Mouse (Mus musculus): ENCODE results near the gene Cntnap5c. TPM values are rescaled to one million over a fixed set of nuclear protein-coding genes. Genes with fewer than 3 reads are reported as not detected.

The Cntnap5c gene
- polyA plus RNA-seq, 1 experiment from 2014 or later = not detected

DNA sequence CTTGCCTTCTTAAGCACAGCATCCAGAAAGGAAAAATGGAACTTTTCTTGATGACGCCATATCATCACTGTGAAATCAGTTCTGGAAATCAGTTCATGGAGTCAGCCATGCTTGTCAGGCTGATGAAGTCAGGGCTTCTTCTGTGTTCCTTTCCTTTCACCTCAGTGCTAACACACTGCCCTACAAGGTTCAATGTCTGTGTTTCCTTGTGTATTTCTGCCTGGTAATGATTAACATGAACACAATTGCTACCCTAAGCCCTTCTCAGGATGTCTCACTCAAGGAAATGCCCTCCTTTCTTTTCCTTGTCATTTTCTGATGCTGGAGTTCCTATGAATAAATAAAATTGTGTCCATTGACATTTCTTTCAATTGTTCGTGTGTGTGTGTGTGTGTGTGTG, 431.8 kb downstream of the Cntnap5c start:
- no peak overlapping the region for H3K27ac ChIP-seq (ENCODE audit: low read length)
- no peaks in the 10 kb centered on the region for H3K36me3 ChIP-seq (ENCODE audit: insufficient read depth, low read length)
- H3K9me3 ChIP-seq (ENCODE audit: low read length) = no peaks in the 10 kb centered on the region
- 0 out of 2 replicates have a peak, but pooled peaks have one; percentile 54 for ATAC-seq (ENCODE audit: low FRiP score, low TSS enrichment)
- H3K4me3 ChIP-seq (ENCODE audit: low read length) = no peak overlapping the region
- 89% methylated on average over 2 of the region's 2 CpGs for WGBS
- no peaks in the 10 kb centered on the region for H3K27me3 ChIP-seq (ENCODE audit: insufficient read depth, low read length)
- H3K9ac ChIP-seq (replicated peaks; ENCODE audit: low read length) = no peak overlapping the region
- H3K4me1 ChIP-seq (ENCODE audit: insufficient read depth, low read length) = no peaks in the 10 kb centered on the region
- no peak overlapping the region for H3K4me2 ChIP-seq (replicated peaks; ENCODE audit: low read depth, low read length)

DNA sequence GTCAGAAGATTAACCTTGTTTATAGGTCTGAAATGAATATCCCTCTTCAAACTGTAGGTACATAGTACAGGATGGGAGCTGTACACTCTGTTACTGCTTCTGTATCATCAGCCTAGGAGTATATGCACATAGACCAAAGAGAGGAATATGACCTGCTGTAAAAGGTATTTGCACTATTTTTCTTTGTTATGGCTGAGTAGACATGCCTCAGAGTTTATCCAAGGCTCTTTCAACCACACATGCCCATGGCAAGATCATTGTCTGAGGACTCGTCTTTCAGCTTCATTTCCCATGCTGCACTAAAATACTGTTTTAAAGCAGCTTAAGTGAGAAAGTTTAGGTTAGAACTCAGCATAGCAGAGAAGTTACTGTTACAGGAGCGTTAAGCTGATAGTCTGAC, 498.7 kb downstream of the Cntnap5c start:
- no peak for ATAC-seq (ENCODE audit: low FRiP score, low TSS enrichment)
- Histone ChIP-seq H3K27ac (ENCODE audit: low read length) (no peak overlapping the region), H3K9me3 (ENCODE audit: low read length) (no peaks in the 10 kb centered on the region), H3K4me1 (ENCODE audit: insufficient read depth, low read length) (no peaks in the 10 kb centered on the region), H3K4me2 (replicated peaks; ENCODE audit: low read depth, low read length) (no peak overlapping the region), H3K9ac (replicated peaks; ENCODE audit: low read length) (no peak overlapping the region), H3K4me3 (ENCODE audit: low read length) (no peak overlapping the region), H3K27me3 (ENCODE audit: insufficient read depth, low read length) (no peaks in the 10 kb centered on the region), H3K36me3 (ENCODE audit: insufficient read depth, low read length) (no peaks in the 10 kb centered on the region)
- WGBS = 40% methylated on average over 2 of the region's 2 CpGs

- H3K4me1 ChIP-seq (ENCODE audit: insufficient read depth, low read length) = no peaks in the 10 kb centered on the region
- WGBS = 82% methylated on average over 6 of the region's 6 CpGs
- H3K4me3 ChIP-seq (ENCODE audit: low read length) = no peak overlapping the region
- ATAC-seq (ENCODE audit: low FRiP score, low TSS enrichment) = no peak
- no peak overlapping the region for H3K27ac ChIP-seq (ENCODE audit: low read length)
- H3K9me3 ChIP-seq (ENCODE audit: low read length) = no peaks in the 10 kb centered on the region
- no peak overlapping the region for H3K9ac ChIP-seq (replicated peaks; ENCODE audit: low read length)
- no peaks in the 10 kb centered on the region for H3K27me3 ChIP-seq (ENCODE audit: insufficient read depth, low read length)
- H3K36me3 ChIP-seq (ENCODE audit: insufficient read depth, low read length) = no peaks in the 10 kb centered on the region
- no peak overlapping the region for H3K4me2 ChIP-seq (replicated peaks; ENCODE audit: low read depth, low read length)
Measured at GRCm38 (mm10) chr17:58351310-58351709, 581.9 kb downstream of the Cntnap5c start.

DNA sequence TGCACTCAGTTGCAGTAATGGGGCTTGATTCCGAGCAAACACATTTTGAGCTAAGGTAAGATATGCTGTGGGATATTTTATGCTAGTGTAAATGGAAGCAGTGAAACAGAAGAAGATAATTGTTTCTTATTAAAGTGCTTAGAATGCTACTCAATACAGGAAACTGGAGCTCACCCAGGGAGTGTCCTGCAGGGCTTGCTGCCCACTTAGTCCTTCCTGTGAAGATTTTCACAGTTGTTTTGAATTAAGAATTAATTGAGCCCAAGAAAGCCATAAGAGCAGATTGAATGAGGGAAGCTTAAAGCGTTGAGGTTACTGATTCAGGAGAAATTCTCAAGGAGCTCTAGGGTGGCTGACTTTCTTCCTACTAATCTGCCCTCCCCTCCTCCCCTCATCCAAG, 586.9 kb downstream of the Cntnap5c start:
- H3K4me2 ChIP-seq (replicated peaks; ENCODE audit: low read depth, low read length) = no peak overlapping the region
- no peaks in the 10 kb centered on the region for H3K4me1 ChIP-seq (ENCODE audit: insufficient read depth, low read length)
- H3K4me3 ChIP-seq (ENCODE audit: low read length) = no peak overlapping the region
- H3K9ac ChIP-seq (replicated peaks; ENCODE audit: low read length) = no peak overlapping the region
- H3K27me3 ChIP-seq (ENCODE audit: insufficient read depth, low read length) = no peaks in the 10 kb centered on the region
- no peak for ATAC-seq (ENCODE audit: low FRiP score, low TSS enrichment)
- H3K9me3 ChIP-seq (ENCODE audit: low read length) = no peaks in the 10 kb centered on the region
- no peak overlapping the region for H3K27ac ChIP-seq (ENCODE audit: low read length)
- H3K36me3 ChIP-seq (ENCODE audit: insufficient read depth, low read length) = no peaks in the 10 kb centered on the region
- 53% methylated on average over 2 of the region's 2 CpGs for WGBS

DNA sequence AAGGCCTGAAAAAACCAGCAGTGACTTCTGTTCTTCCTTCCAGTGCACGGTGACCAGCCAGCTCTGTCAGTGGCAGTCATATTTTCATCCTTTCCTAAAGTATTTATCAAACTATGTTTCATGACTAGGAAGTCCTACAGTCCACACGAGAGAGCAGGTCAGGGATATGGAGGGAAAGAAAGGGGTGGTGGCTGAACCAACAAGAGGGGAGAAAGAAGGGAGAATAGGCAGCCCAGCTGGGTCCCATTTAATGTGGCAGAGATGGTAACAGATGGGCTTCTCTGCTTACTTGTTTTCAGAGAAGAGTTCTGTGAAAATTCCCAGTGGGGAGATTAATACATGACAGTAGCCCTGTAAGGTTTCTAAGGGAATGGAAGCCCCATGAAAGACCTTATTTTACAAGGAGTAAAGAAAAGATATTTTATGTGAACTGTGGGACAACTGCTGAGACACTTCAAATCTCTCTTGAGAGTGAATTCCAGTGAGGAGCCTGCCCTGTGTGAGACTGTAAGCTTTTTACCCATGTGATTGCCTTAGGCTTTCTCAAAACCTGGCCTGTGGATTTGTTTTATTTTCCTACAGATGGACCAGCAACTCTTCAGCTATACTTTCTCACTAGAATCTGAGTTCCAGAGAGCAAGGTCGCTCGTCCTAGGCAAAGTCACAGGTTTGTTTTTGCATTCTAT, 594.4 kb downstream of the Cntnap5c start:
- H3K9ac ChIP-seq (replicated peaks; ENCODE audit: low read length) = no peak overlapping the region
- no peaks in the 10 kb centered on the region for H3K4me1 ChIP-seq (ENCODE audit: insufficient read depth, low read length)
- 63% methylated on average over 4 of the region's 4 CpGs for WGBS
- ATAC-seq (ENCODE audit: low FRiP score, low TSS enrichment) = no peak
- no peaks in the 10 kb centered on the region for H3K36me3 ChIP-seq (ENCODE audit: insufficient read depth, low read length)
- H3K4me3 ChIP-seq (ENCODE audit: low read length) = no peak overlapping the region
- H3K27me3 ChIP-seq (ENCODE audit: insufficient read depth, low read length) = no peaks in the 10 kb centered on the region
- H3K4me2 ChIP-seq (replicated peaks; ENCODE audit: low read depth, low read length) = no peak overlapping the region
- no peak overlapping the region for H3K27ac ChIP-seq (ENCODE audit: low read length)
- H3K9me3 ChIP-seq (ENCODE audit: low read length) = no peaks in the 10 kb centered on the region

DNA sequence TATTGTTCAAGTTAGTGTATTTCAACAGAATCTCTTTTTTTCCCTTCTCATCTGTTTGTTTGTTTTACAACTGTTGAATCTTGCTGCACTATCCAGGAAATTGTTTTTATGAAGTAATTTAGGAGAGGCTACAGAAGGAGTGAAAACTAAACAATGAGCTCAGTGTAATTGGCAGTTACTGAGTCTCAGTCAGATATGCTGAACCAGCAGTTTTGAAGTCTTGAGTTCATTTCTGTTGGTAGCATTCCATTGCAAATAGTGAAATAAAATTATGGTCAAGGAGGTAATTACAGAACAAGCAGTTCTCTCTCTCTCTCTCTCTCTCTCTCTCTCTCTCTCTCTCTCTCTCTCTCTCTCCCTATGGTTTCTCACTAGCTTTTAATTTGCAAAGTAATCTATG, 600.7 kb downstream of the Cntnap5c start:
- Histone ChIP-seq H3K4me1 (ENCODE audit: insufficient read depth, low read length) (no peaks in the 10 kb centered on the region), H3K27me3 (ENCODE audit: insufficient read depth, low read length) (no peaks in the 10 kb centered on the region), H3K9me3 (ENCODE audit: low read length) (no peaks in the 10 kb centered on the region), H3K9ac (replicated peaks; ENCODE audit: low read length) (no peak overlapping the region), H3K4me3 (ENCODE audit: low read length) (no peak overlapping the region), H3K36me3 (ENCODE audit: insufficient read depth, low read length) (no peaks in the 10 kb centered on the region), H3K27ac (ENCODE audit: low read length) (no peak overlapping the region), H3K4me2 (replicated peaks; ENCODE audit: low read depth, low read length) (no peak overlapping the region)
- no peak for ATAC-seq (ENCODE audit: low FRiP score, low TSS enrichment)

GRCm38 (mm10) chr17:58407769-58408168, 638.4 kb downstream of the Cntnap5c start:
- H3K9ac ChIP-seq (replicated peaks; ENCODE audit: low read length) = no peak overlapping the region

GRCm38 (mm10) chr17:58408756-58409155, 639.4 kb downstream of the Cntnap5c start:
- no peaks in the 10 kb centered on the region for H3K4me1 ChIP-seq (ENCODE audit: insufficient read depth, low read length)
- H3K27ac ChIP-seq (ENCODE audit: low read length) = no peak overlapping the region
- no peak for ATAC-seq (ENCODE audit: low FRiP score, low TSS enrichment)
- no peaks in the 10 kb centered on the region for H3K36me3 ChIP-seq (ENCODE audit: insufficient read depth, low read length)
- no peaks in the 10 kb centered on the region for H3K27me3 ChIP-seq (ENCODE audit: insufficient read depth, low read length)
- no peak overlapping the region for H3K9ac ChIP-seq (replicated peaks; ENCODE audit: low read length)
- no peak overlapping the region for H3K4me3 ChIP-seq (ENCODE audit: low read length)
- 82% methylated on average over 1 of the region's 1 CpGs for WGBS
- no peaks in the 10 kb centered on the region for H3K9me3 ChIP-seq (ENCODE audit: low read length)
- no peak overlapping the region for H3K4me2 ChIP-seq (replicated peaks; ENCODE audit: low read depth, low read length)

More at GRCm38 (mm10) chr17:58407769-58408168, 638.4 kb downstream of the Cntnap5c start:
- no peaks in the 10 kb centered on the region for H3K4me1 ChIP-seq (ENCODE audit: insufficient read depth, low read length)
- H3K27ac ChIP-seq (ENCODE audit: low read length) = no peak overlapping the region
- no peaks in the 10 kb centered on the region for H3K27me3 ChIP-seq (ENCODE audit: insufficient read depth, low read length)
- ATAC-seq (ENCODE audit: low FRiP score, low TSS enrichment) = no peak
- H3K4me3 ChIP-seq (ENCODE audit: low read length) = no peak overlapping the region
- H3K36me3 ChIP-seq (ENCODE audit: insufficient read depth, low read length) = no peaks in the 10 kb centered on the region
- no peaks in the 10 kb centered on the region for H3K9me3 ChIP-seq (ENCODE audit: low read length)
- H3K4me2 ChIP-seq (replicated peaks; ENCODE audit: low read depth, low read length) = no peak overlapping the region

DNA sequence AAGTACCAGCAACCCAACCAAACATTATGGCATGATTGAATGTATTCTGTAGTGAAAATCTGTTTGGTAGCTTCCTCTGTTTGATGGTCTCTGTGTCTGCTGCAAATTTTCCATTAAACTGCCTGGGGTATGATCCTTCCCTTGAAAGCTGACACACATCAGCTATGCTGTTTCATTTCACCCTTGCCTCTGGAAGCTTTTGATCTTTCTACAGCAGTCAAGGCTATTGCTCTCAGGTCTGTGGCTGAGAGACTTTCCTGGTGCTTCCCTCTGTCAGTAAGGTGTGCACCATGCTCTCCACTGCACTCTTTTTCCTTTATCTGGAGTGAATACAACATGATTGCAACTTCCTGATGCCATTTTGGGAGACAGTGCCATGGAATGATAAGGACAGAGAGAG, 668.1 kb downstream of the Cntnap5c start:
- no peak overlapping the region for H3K4me2 ChIP-seq (replicated peaks; ENCODE audit: low read depth, low read length)
- no peak overlapping the region for H3K9ac ChIP-seq (replicated peaks; ENCODE audit: low read length)
- H3K4me1 ChIP-seq (ENCODE audit: insufficient read depth, low read length) = no peaks in the 10 kb centered on the region
- H3K4me3 ChIP-seq (ENCODE audit: low read length) = no peak overlapping the region
- no peak overlapping the region for H3K27ac ChIP-seq (ENCODE audit: low read length)
- ATAC-seq (ENCODE audit: low FRiP score, low TSS enrichment) = no peak
- no peaks in the 10 kb centered on the region for H3K36me3 ChIP-seq (ENCODE audit: insufficient read depth, low read length)
- no peaks in the 10 kb centered on the region for H3K9me3 ChIP-seq (ENCODE audit: low read length)
- no peaks in the 10 kb centered on the region for H3K27me3 ChIP-seq (ENCODE audit: insufficient read depth, low read length)

All from kidney, embryonic 16.5 days (tissue).